Mouse (Mus musculus): ENCODE results near the gene Pde3a. TPM values are rescaled to one million over a fixed set of nuclear protein-coding genes. Genes with fewer than 3 reads are reported as not detected.

Pde3a gene
- polyA plus RNA-seq, 2 experiments from 2014 or later, result 0.11 TPM; not detected in 1

DNA sequence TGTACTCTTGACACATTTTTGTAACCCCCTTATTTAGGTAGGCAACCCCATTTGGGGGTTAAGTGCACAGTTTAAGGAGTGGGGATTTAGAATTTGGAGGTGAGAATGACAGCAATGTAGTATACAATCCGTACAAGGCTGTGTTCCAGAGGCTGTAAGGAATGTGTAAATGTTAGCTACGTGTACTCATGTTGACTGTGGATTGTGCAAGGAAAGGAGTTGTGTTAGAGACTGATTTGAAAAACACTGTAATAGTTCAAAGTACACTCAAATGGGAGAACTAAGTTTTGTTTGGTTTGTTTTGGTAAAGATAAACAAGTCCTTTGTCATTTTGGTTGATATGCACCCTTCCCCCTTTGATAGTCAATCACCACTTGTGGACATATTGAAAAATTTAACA lies 273.5 kb downstream of the Pde3a start:
- ATAC-seq, result no peak

DNA sequence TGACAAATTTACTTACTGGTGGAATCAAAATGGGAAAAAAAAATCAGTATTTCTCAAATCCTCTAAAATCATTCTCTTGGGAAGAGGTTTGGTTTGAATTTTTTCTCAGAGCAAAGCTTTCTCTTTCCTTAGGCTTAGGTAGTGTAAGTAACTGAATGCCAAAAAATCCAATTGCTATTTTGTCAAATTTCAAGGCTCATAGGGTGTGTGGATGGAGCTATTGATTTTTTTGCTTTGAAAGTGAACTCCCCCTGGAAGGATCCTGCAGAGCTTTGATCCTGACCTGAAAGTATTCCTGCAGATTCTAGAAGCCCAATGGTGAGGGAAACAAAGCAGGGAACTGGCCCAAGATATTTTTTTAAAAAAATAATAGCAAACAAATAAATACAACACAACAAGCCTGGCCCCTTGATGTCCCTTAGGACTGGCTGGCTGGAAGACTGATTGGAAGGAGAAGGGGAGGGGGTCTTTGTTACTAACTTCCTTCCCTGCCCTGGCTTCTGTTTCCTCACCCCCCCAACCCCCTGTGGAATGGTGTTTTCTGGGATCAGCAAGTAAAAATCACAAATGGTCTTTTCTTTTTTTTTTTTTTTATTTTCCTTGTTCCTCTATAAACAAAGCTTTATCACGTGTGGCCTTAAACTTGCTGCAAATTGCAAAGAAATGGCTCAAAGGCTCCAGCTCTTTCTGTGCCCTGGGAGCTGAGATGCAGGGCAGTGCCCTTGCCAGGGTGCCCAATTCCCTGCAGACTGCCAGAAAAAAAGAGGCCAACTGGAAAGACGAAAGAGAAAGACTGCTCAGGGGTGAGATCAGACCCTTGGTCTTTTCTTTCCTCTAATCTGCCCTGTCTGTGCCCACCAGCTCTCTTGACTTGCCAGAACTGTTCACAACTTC lies 274.9 kb downstream of the Pde3a start, which contains the start of gene Slco1c1:
TSS of gene Slco1c1 (plus strand) at position 622 of the 894 bp plus-strand sequence.
- ATAC-seq, result no peak

DNA sequence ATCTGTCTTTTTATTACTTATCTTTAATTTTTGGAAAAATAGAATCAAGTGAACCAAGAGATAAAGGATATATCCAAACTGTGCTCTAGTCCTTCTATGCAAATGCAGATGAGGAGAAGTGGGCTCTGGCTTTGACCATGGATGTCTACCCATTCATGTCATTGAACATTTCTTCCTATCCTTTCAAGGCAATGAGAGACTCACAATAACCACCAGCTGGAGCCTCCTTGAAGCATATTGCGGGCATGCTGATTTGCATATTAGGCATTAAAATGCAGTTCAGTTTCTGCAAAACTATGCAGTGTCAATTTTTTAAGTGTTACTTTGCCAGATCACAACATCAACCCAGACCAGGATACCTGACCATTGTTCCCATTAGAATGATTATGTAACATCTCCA lies 276.7 kb downstream of the Pde3a start:
- ATAC-seq, result no peak

- ATAC-seq, result no peak
Observed at GRCm38 (mm10) chr6:141530865-141531264, 281.8 kb downstream of the Pde3a start.

DNA sequence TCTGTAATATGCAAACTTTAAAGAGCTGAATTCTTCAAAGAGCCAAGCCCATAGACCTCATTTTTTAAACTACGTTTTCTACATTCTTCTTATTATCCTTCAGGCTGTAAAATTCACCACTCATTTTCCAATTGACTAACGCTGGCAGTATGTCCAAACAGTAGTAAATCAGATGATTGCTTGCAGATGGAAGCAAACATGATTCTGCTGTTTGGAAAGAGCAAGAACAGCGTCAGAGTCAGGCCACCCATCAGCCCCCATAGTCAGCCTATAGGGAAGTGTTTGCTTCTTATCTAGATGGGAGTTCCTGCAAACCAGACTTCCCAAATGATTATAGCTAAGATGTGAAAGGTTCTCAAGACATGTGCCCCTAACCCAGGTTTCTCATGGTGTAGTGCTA lies 288.2 kb downstream of the Pde3a start:
- no peak for ATAC-seq

DNA sequence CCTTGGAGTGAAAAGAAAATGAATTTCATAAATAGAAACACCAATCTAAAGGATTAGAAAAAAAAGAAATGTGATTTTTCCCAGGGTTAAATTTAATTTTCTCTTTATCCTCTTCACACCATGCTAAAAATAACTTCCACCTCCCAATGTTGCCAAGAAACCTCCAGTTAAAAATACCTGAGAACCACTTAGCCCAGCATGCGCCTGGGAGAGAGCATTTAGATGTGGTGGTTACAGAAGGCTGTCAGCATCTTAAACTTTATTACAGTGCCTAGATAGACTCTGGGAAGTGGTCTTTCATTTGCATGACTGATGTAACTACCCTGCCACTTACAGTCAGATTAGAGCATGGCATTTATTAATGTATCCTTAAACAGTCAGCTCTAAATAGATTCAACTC lies 292.1 kb downstream of the Pde3a start:
- ATAC-seq, result no peak

DNA sequence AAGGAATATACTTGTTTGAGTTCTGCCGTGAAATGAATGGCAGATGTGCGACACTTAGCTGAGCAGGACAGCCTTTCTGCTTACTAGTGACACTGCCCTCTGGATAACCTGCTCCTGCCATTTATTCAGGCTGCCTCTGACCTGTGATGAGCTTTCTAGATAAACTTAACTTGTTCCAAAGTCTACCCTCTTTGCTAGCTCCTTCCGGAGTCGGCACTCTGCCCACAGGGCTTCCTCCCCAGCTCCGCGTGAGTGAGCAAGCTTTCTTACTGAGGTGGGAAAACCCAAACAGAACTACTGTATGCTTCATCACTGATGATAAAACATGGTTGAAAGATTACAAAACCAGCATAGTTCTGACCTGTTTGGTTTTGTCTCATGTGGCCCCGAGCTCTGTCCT lies 294.3 kb downstream of the Pde3a start:
- no peak for ATAC-seq

Measured in activated CD4-positive, CD25-positive, alpha-beta regulatory T cell, adult 4 months (primary cell).